Mouse (Mus musculus) stomach, postnatal 0 days (tissue): ENCODE results near the gene Pde4b. TPM values are rescaled to one million over a fixed set of nuclear protein-coding genes. Genes with fewer than 3 reads are reported as not detected.

Experiments used
- ATAC-seq: fragments of 200-750 bp; cut with Nextera tagmentation; 2 replicates; pipeline ENCODE4 v1.8.0; 2017; ENCODE audit not compliant: low FRiP score, low TSS enrichment
- DNase-seq: peaks from one replicate; pipeline ENCODE4 v3.0.0-alpha.2; 2016; ENCODE audit warnings: low spot score
- H3K27ac ChIP-seq: fragments of 300-500 bp; sonication (generic); replicated peaks from 2 replicates; pipeline ENCODE4 v1.5.1; 2014; ENCODE audit warnings: mild to moderate bottlenecking, control low read depth
- H3K27me3 ChIP-seq: fragments of 300-500 bp; sonication (generic); 2 replicates; pipeline ENCODE4 v1.6.1; 2014; ENCODE audit warnings: low read length; ENCODE audit not compliant: control insufficient read depth, insufficient read depth
- H3K36me3 ChIP-seq: fragments of 300-500 bp; sonication (generic); 2 replicates; pipeline ENCODE4 v1.6.1; 2014; ENCODE audit warnings: low read length, mixed read lengths; ENCODE audit not compliant: control insufficient read depth, insufficient read depth
- H3K4me1 ChIP-seq: fragments of 300-500 bp; sonication (generic); replicated peaks from 2 replicates; pipeline ENCODE4 v1.6.1; 2014; ENCODE audit warnings: antibody characterized with exemption; ENCODE audit not compliant: control insufficient read depth, insufficient read depth
- H3K4me2 ChIP-seq: fragments of 300-500 bp; sonication (generic); replicated peaks from 2 replicates; pipeline ENCODE4 v1.6.1; 2014; ENCODE audit warnings: low read depth, mild to moderate bottlenecking, control low read depth, moderate library complexity
- H3K4me3 ChIP-seq: fragments of 300-500 bp; sonication (generic); 2 replicates; pipeline ENCODE4 v1.5.1; 2014; ENCODE audit warnings: low read depth, low read length, control low read depth
- H3K9ac ChIP-seq: fragments of 300-500 bp; sonication (generic); 2 replicates; pipeline ENCODE4 v1.6.1; 2014; ENCODE audit warnings: mild to moderate bottlenecking, low read length, control low read depth, mixed read lengths
- H3K9me3 ChIP-seq: fragments of 300-500 bp; sonication (generic); 2 replicates; pipeline ENCODE4 v1.6.1; 2016; ENCODE audit warnings: low read length; ENCODE audit not compliant: control insufficient read depth
- CTCF ChIP-seq: IDR thresholded peaks from 2 replicates; pipeline ENCODE4 v1.5.1; 2016; ENCODE audit warnings: antibody characterized with exemption, low read depth, mild to moderate bottlenecking, moderate library complexity
- EP300 ChIP-seq: optimal IDR thresholded peaks from 2 replicates; pipeline ENCODE3; 2016; ENCODE audit warnings: antibody characterized with exemption
- WGBS: fragments of 180-500 bp; shearing (Covaris S2); extraction: QIAGEN DNeasy Blood & Tissue Kit; methylation state at CpG from one replicate; pipeline ENCODE4 v1.1.7; 2014; 5-methylcytosine and 5-hydroxymethylcytosine counted together
- polyA plus RNA-seq: library from polyadenylated mRNA; unstranded; fragments of >200 nt; fragmentation: Nextera tagmentation; extraction: Ambion mirVana; gene quantifications from 2 replicates; pipeline ENCODE4 v1.2.1, GENCODE M21; 2015

The Pde4b gene
- polyA plus RNA-seq, 1 experiment from 2014 or later: 9.1 TPM

DNA sequence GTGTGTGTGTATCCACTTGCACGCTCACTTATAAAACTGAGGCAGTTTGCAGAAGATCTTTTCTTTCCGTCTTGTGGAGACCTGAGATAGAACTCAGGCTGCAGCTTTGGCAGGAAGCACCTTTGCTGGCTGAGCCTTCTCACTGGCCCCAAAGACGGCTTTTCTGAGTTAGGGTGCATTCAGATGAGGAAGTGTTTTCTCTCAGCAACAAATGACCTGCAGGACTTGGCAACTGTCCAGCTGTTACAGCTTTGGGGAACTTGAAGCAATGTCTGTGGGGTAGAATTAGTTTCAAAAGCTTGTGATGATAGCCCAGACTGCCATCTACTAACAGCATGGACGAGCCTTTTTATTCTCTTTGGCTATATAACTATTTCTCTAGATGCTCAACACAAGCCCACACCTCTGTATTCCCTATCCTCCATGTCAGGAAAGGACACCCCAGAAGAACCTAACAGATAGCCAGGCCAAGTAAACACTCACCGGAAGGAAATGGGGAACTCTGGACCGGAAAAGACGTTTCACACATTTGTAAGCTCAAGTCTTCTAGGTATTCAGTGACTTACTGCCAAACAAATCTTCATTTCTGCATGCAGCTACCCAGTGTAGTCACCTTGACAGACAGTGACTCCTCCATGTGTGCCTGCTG, 429.8 kb downstream of the Pde4b start:
- ATAC-seq: no peak
- no peak for DNase-seq
- H3K27ac ChIP-seq: no peak overlapping the region

DNA sequence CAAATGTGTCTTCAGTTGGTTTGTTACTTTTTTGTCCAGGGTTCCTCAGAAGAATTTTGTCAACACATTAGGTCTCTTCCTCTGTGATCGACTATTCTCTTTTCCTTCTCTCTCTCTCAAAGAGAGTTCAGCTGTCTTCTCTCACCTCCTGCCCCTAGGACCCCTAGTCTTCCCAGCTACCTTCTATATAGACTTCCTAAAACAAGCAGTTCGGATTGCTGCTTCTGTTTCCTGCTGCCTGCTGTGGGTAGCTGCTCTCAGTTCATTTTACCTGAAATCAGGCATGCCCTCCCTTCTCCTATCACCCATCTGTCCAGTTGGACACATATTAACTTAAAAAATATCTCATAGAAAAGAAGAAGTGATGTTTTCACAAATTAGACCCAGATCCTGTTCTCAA, 430.3 kb downstream of the Pde4b start:
- no peak for DNase-seq
- Histone ChIP-seq H3K9me3 (no peaks in the 10 kb centered on the region), H3K4me1 (0 out of 2 replicates have a peak, but pooled peaks cover 3% of the 10 kb centered on the region), H3K9ac (no peak overlapping the region), H3K4me2 (no peak overlapping the region), H3K27me3 (no peaks in the 10 kb centered on the region), H3K27ac (no peak overlapping the region), H3K36me3 (no peaks in the 10 kb centered on the region), H3K4me3 (no peak overlapping the region)
- TF ChIP-seq EP300 (no peak), CTCF (no peak)
- no peak for ATAC-seq
- WGBS: 56% methylated on average over 2 of the region's 2 CpGs

More for the DNA sequence above, 429.8 kb downstream of the Pde4b start:
- Histone ChIP-seq H3K4me1 (peaks cover 3% of the 10 kb centered on the region; the same call in 1 of the 2 replicates), H3K9ac (no peak overlapping the region), H3K36me3 (no peaks in the 10 kb centered on the region), H3K4me3 (no peak overlapping the region), H3K9me3 (no peaks in the 10 kb centered on the region), H3K27me3 (no peaks in the 10 kb centered on the region), H3K4me2 (no peak overlapping the region)
- WGBS: 53% methylated on average over 7 of the region's 7 CpGs
- TF ChIP-seq EP300 (no peak), CTCF (no peak)

DNA sequence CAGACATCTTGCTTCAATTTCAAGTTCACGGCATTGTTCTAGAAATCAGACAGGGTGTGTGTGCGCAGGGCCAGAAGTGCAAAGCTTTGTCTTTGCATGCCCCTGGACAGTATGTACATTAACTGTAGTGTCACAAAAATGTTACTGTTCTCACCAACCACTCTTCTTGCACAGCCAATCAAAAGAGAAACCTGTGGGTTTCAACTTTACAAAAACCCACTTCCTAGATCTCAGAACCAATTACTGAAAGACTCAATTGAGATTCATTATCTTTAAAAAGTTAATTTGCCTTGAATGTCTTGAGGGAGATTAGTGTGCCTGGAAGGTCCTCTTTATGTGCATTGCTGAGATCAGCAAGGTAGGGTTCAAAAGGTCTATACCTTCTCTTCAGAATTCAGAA, 431.0 kb downstream of the Pde4b start:
- Histone ChIP-seq H3K4me2 (no peak overlapping the region), H3K9me3 (no peaks in the 10 kb centered on the region), H3K36me3 (no peaks in the 10 kb centered on the region), H3K9ac (no peak overlapping the region), H3K4me1 (0 out of 2 replicates have a peak, but pooled peaks cover 3% of the 10 kb centered on the region), H3K27ac (no peak overlapping the region), H3K4me3 (no peak overlapping the region), H3K27me3 (no peaks in the 10 kb centered on the region)
- ATAC-seq: no peak
- 88% methylated on average over 2 of the region's 2 CpGs for WGBS
- DNase-seq: no peak
- TF ChIP-seq CTCF: no peak
- TF ChIP-seq EP300: no peak

DNA sequence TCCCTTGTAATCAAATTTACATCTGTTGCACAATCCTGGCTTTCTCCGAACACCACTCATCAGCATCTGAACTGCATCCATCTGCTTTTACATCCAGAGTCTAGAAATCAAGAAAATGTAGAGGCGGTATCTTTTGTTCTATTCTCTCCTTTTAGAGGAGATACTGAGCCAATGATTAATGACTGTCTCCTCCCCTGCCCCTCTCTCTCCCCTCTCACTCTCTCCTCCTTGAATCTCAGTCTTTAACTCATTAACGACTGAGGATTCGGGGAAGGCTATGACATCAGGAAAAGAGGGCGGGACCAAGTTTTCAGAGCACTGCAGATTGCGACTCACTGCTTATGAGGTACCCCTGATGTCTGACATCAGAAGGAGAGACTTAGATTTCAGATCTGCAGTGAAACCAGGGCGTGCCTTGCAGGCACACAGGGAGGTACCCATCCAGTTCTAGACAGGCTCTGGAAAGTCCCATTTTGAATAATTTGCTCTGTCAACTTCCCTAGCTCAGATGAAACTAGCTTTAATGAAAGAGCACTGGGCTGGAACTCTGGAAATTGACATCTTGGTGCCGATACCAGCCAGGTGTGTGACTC, 433.4 kb downstream of the Pde4b start:
- no peak overlapping the region for H3K27ac ChIP-seq
- no peaks in the 10 kb centered on the region for H3K9me3 ChIP-seq
- no peak for TF ChIP-seq EP300
- TF ChIP-seq CTCF: no peak
- ATAC-seq (no peak), DNase-seq (no peak)
- H3K4me3 ChIP-seq: no peak overlapping the region
- WGBS: 59% methylated on average over 8 of the region's 8 CpGs
- no peaks in the 10 kb centered on the region for H3K4me1 ChIP-seq
- H3K27me3 ChIP-seq: no peaks in the 10 kb centered on the region
- H3K4me2 ChIP-seq: no peak overlapping the region
- no peak overlapping the region for H3K9ac ChIP-seq
- no peaks in the 10 kb centered on the region for H3K36me3 ChIP-seq

DNA sequence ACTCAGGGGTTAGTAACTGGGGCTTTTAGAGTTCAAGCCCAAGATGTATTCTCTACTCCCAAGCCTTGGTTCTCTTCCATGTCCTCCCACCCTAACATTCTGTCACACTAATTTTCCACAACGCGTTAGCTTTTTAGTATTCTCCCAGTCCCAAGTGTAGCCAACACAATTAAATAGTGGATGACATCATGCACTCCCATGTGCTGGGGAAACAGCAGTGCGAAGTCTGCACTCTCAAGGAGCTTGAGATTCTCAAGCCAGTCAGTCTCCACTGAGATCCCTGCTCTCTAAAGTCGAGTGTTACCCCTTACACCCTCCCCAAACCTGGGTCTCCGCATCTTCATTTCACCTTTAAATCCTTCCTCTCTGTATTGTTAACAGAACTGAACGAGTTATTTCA, 434.1 kb downstream of the Pde4b start:
- Histone ChIP-seq H3K9ac (no peak overlapping the region), H3K4me3 (no peak overlapping the region), H3K27ac (no peak overlapping the region), H3K36me3 (no peaks in the 10 kb centered on the region), H3K4me2 (no peak overlapping the region), H3K4me1 (no peaks in the 10 kb centered on the region), H3K27me3 (no peaks in the 10 kb centered on the region), H3K9me3 (no peaks in the 10 kb centered on the region)
- ATAC-seq (no peak), DNase-seq (no peak)
- TF ChIP-seq EP300 (no peak), CTCF (no peak)
- WGBS: 74% methylated on average over 6 of the region's 6 CpGs

DNA sequence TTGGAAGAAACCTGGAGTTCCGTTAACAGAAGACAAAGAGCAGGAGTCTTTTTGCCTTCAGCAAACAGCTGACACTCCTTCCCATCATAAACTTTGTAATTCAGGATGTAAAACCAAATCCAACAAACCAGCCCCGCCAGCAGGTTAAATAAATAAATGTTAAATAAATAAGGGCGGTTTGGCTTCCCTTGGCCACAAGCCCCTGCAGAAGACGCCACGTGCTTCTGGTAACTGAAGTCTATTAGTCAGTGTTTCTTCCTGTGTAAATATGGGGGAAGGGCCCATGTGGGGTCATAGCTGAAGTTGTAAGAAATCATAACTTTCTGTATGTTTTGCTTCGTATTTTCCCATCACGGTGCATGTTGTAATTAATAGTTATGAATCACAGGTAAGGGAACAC, 440.0 kb downstream of the Pde4b start:
- H3K4me1 ChIP-seq: no peaks in the 10 kb centered on the region
- H3K4me2 ChIP-seq: no peak overlapping the region
- WGBS: 23% methylated on average over 7 of the region's 7 CpGs
- H3K4me3 ChIP-seq: no peak overlapping the region
- TF ChIP-seq EP300: no peak
- TF ChIP-seq CTCF: no peak
- no peaks in the 10 kb centered on the region for H3K9me3 ChIP-seq
- H3K27me3 ChIP-seq: no peaks in the 10 kb centered on the region
- H3K36me3 ChIP-seq: no peaks in the 10 kb centered on the region
- no peak overlapping the region for H3K9ac ChIP-seq
- ATAC-seq (no peak), DNase-seq (no peak)
- H3K27ac ChIP-seq: no peak overlapping the region
